Mouse (Mus musculus) bone marrow, adult 2 months (tissue): ENCODE data around the gene Plekhj1.

Source experiments
- CTCF ChIP-seq: fragments of 200-500 bp; IDR thresholded peaks from 2 replicates; pipeline ENCODE4 v1.5.1; 2011; ENCODE audit warnings: low read length, control low read depth; ENCODE audit not compliant: control insufficient read depth, insufficient read depth
- POLR2A ChIP-seq: fragments of 200-500 bp; IDR thresholded peaks from 2 replicates; pipeline ENCODE4 v1.6.1; 2011; ENCODE audit warnings: low read depth, mild to moderate bottlenecking, control low read depth, low read length, borderline replicate concordance; ENCODE audit not compliant: control insufficient read depth

GRCm38 (mm10) chr10:80796307-80796848, 2.0 kb downstream of the Plekhj1 start:
- TF ChIP-seq CTCF (no peak), POLR2A (no peak)
